Mouse (Mus musculus): ENCODE measurements around the gene Mpc2. TPM values are rescaled to one million over a fixed set of nuclear protein-coding genes. Genes with fewer than 3 reads are reported as not detected.

Gene Mpc2
- polyA plus RNA-seq, 1 experiment from 2014 or later = 110 TPM

- DNase-seq = no peak
- Histone ChIP-seq H3K27ac (ENCODE audit: low read depth) (no peak overlapping the region), H3K9me3 (ENCODE audit: low read depth, low read length) (no peaks in the 10 kb centered on the region), H3K9ac (no peak overlapping the region), H3K4me1 (ENCODE audit: insufficient read depth) (no peaks in the 10 kb centered on the region), H3K4me3 (ENCODE audit: low read depth, low read length) (no peak overlapping the region), H3K4me2 (no peak overlapping the region), H3K36me3 (ENCODE audit: insufficient read depth) (no peaks in the 10 kb centered on the region), H3K27me3 (ENCODE audit: insufficient read depth, low read length) (no peaks in the 10 kb centered on the region)
- ATAC-seq (ENCODE audit: insufficient read depth) = no peak
- TF ChIP-seq CTCF (IDR thresholded peaks at IDR 0.05; ENCODE audit: low read depth) = no peak
- WGBS = 78% methylated on average over 3 of the region's 3 CpGs
Observed at GRCm38 (mm10) chr1:165441719-165442118, 18.7 kb upstream of the Mpc2 start.

- H3K9me3 ChIP-seq (ENCODE audit: low read depth, low read length) = no peaks in the 10 kb centered on the region
- ATAC-seq (ENCODE audit: insufficient read depth) = no peak
Observed at GRCm38 (mm10) chr1:165459041-165459502, 1.4 kb upstream of the Mpc2 start.

GRCm38 (mm10) chr1:165459503-165460181, 795 bp upstream of the Mpc2 start:
- DNase-seq (peak; percentile 51), ATAC-seq (ENCODE audit: insufficient read depth) (no peak; the same call in none of the 2 replicates)
- under 1% methylated on average over 59 of the region's 60 CpGs for WGBS
- Histone ChIP-seq H3K4me3 (ENCODE audit: low read depth, low read length) (peak overlapping the region; percentile 94), H3K27me3 (ENCODE audit: insufficient read depth, low read length) (no peaks in the 10 kb centered on the region), H3K4me2 (peak overlapping the region; percentile 87), H3K9ac (peak overlapping the region; percentile 82), H3K27ac (ENCODE audit: low read depth) (peak overlapping the region; percentile 90), H3K36me3 (ENCODE audit: insufficient read depth) (no peaks in the 10 kb centered on the region), H3K4me1 (ENCODE audit: insufficient read depth) (0 out of 2 replicates have a peak, but pooled peaks cover 3% of the 10 kb centered on the region), H3K9me3 (ENCODE audit: low read depth, low read length) (no peaks in the 10 kb centered on the region)
- 0 out of 2 replicates have a peak, but pooled peaks have one; percentile 13 for TF ChIP-seq CTCF (IDR thresholded peaks at IDR 0.05; ENCODE audit: low read depth)

More at GRCm38 (mm10) chr1:165459041-165459502, 1.4 kb upstream of the Mpc2 start:
- peak overlapping the region; percentile 82 for H3K9ac ChIP-seq
- H3K27me3 ChIP-seq (ENCODE audit: insufficient read depth, low read length) = no peaks in the 10 kb centered on the region
- H3K4me1 ChIP-seq (ENCODE audit: insufficient read depth) = 0 out of 2 replicates have a peak, but pooled peaks cover 3% of the 10 kb centered on the region
- no peak for TF ChIP-seq CTCF (IDR thresholded peaks at IDR 0.05; ENCODE audit: low read depth)
- no peaks in the 10 kb centered on the region for H3K36me3 ChIP-seq (ENCODE audit: insufficient read depth)
- WGBS = 16% methylated on average over 7 of the region's 7 CpGs
- H3K4me2 ChIP-seq = peak overlapping the region; percentile 87
- DNase-seq = no peak
- 0 out of 2 replicates have a peak overlapping the region, but pooled peaks have one; percentile 90 for H3K27ac ChIP-seq (ENCODE audit: low read depth)
- peak overlapping the region; percentile 94 for H3K4me3 ChIP-seq (ENCODE audit: low read depth, low read length)

- H3K9ac ChIP-seq = peak overlapping the region; percentile 71
- no peaks in the 10 kb centered on the region for H3K36me3 ChIP-seq (ENCODE audit: insufficient read depth)
- H3K4me3 ChIP-seq (ENCODE audit: low read depth, low read length) = peak overlapping the region; percentile 94
- WGBS = under 1% methylated on average over 41 of the region's 41 CpGs
- peak overlapping the region; percentile 95 for H3K27ac ChIP-seq (ENCODE audit: low read depth)
- H3K27me3 ChIP-seq (ENCODE audit: insufficient read depth, low read length) = no peaks in the 10 kb centered on the region
- H3K4me1 ChIP-seq (ENCODE audit: insufficient read depth) = 0 out of 2 replicates have a peak, but pooled peaks cover 3% of the 10 kb centered on the region
- no peaks in the 10 kb centered on the region for H3K9me3 ChIP-seq (ENCODE audit: low read depth, low read length)
- TF ChIP-seq CTCF (IDR thresholded peaks at IDR 0.05; ENCODE audit: low read depth) = peak; percentile 57
- ATAC-seq (ENCODE audit: insufficient read depth) (peak; percentile 96), DNase-seq (peak; percentile 100)
- H3K4me2 ChIP-seq = peak overlapping the region; percentile 85
Observed at GRCm38 (mm10) chr1:165460801-165461377, 452 bp downstream of the Mpc2 start.

GRCm38 (mm10) chr1:165461681-165462080, 1.2 kb downstream of the Mpc2 start:
- H3K27me3 ChIP-seq (ENCODE audit: insufficient read depth, low read length) = no peaks in the 10 kb centered on the region
- no peaks in the 10 kb centered on the region for H3K9me3 ChIP-seq (ENCODE audit: low read depth, low read length)
- DNase-seq = no peak
- 0 out of 2 replicates have a peak, but pooled peaks cover under 1% of the 10 kb centered on the region for H3K4me1 ChIP-seq (ENCODE audit: insufficient read depth)
- no peaks in the 10 kb centered on the region for H3K36me3 ChIP-seq (ENCODE audit: insufficient read depth)
- peak overlapping the region; percentile 83 for H3K27ac ChIP-seq (ENCODE audit: low read depth)
- 1% methylated on average over 9 of the region's 9 CpGs for WGBS
- peak overlapping the region; percentile 94 for H3K4me3 ChIP-seq (ENCODE audit: low read depth, low read length)
- no peak for ATAC-seq (ENCODE audit: insufficient read depth)
- peak overlapping the region; percentile 71 for H3K9ac ChIP-seq
- TF ChIP-seq CTCF (IDR thresholded peaks at IDR 0.05; ENCODE audit: low read depth) = no peak
- H3K4me2 ChIP-seq = peak overlapping the region; percentile 85

GRCm38 (mm10) chr1:165462861-165463260, 2.4 kb downstream of the Mpc2 start:
- no peak overlapping the region for H3K4me3 ChIP-seq (ENCODE audit: low read depth, low read length)
- 59% methylated on average over 1 of the region's 1 CpGs for WGBS

GRCm38 (mm10) chr1:165464574-165464973, 4.1 kb downstream of the Mpc2 start:
- no peak overlapping the region for H3K4me3 ChIP-seq (ENCODE audit: low read depth, low read length)
- no peak overlapping the region for H3K27ac ChIP-seq (ENCODE audit: low read depth)
- no peak overlapping the region for H3K4me2 ChIP-seq
- H3K9me3 ChIP-seq (ENCODE audit: low read depth, low read length) = no peaks in the 10 kb centered on the region
- WGBS = 65% methylated on average over 3 of the region's 3 CpGs
- H3K27me3 ChIP-seq (ENCODE audit: insufficient read depth, low read length) = no peaks in the 10 kb centered on the region
- no peaks in the 10 kb centered on the region for H3K36me3 ChIP-seq (ENCODE audit: insufficient read depth)
- H3K4me1 ChIP-seq (ENCODE audit: insufficient read depth) = no peaks in the 10 kb centered on the region
- TF ChIP-seq CTCF (IDR thresholded peaks at IDR 0.05; ENCODE audit: low read depth) = no peak
- DNase-seq = no peak
- no peak overlapping the region for H3K9ac ChIP-seq
- no peak for ATAC-seq (ENCODE audit: insufficient read depth)

More at GRCm38 (mm10) chr1:165462861-165463260, 2.4 kb downstream of the Mpc2 start:
- no peaks in the 10 kb centered on the region for H3K27me3 ChIP-seq (ENCODE audit: insufficient read depth, low read length)
- H3K9ac ChIP-seq = no peak overlapping the region
- H3K9me3 ChIP-seq (ENCODE audit: low read depth, low read length) = no peaks in the 10 kb centered on the region
- no peaks in the 10 kb centered on the region for H3K4me1 ChIP-seq (ENCODE audit: insufficient read depth)
- H3K36me3 ChIP-seq (ENCODE audit: insufficient read depth) = no peaks in the 10 kb centered on the region
- no peak for TF ChIP-seq CTCF (IDR thresholded peaks at IDR 0.05; ENCODE audit: low read depth)
- no peak overlapping the region for H3K4me2 ChIP-seq
- ATAC-seq (ENCODE audit: insufficient read depth) = no peak
- DNase-seq = no peak
- no peak overlapping the region for H3K27ac ChIP-seq (ENCODE audit: low read depth)
